Comparison of ENCODE assay signal across 8 mouse cellular contexts in genomic region chr3:34019540-34020381, GRCm38 (mm10). TPM values are rescaled to one million over a fixed set of nuclear protein-coding genes. Genes with fewer than 3 reads are reported as not detected.
DNase-seq lines count a peak whose midpoint lies in the region; ATAC-seq and TF ChIP-seq lines count a peak whose summit lies in the region.

Gene Fxr1, plus strand, starts transcription at chr3:34019943.

- TF ChIP-seq CTCF in CH12.LX (conservative IDR thresholded peaks at IDR 0.05 in 1 of 2, IDR thresholded peaks at IDR 0.05 in 1 of 2; ENCODE audit: low read depth in 2 of 2, low read length in 2 of 2) = no peak

- in situ Hi-C loops in CH12.LX (cut with MboI; ENCODE audit: low pct_ligation_motif_present, low pct_unique_long_range_greater_than_20kb, low sequenced_read_pairs) = no loop called here

- ATAC-seq in forebrain, embryonic 12.5 days (ENCODE audit: low FRiP score) = peak; percentile 97
- peak; percentile 98 for ATAC-seq in heart, embryonic 16.5 days (replicated peaks; ENCODE audit: extremely low read depth, insufficient read depth, low FRiP score)
- ATAC-seq in liver, embryonic 13.5 days (ENCODE audit: low read depth) = peak; percentile 99
- ATAC-seq in stomach, embryonic 14.5 days (ENCODE audit: insufficient number of reproducible peaks, insufficient read depth, low FRiP score, low read depth) = peak; percentile 99

- under 1% methylated on average over 80 of the region's 97 CpGs for whole genome bisulfite sequencing in forebrain, embryonic 12.5 days
- WGBS in heart, embryonic 16.5 days = under 1% methylated on average over 78 of the region's 97 CpGs
- WGBS in liver, embryonic 13.5 days (ENCODE audit: insufficient replicate concordance) = under 1% methylated on average over 85 of the region's 97 CpGs
- under 1% methylated on average over 85 of the region's 97 CpGs for WGBS in stomach, embryonic 14.5 days

- no peak for TF ChIP-seq EP300 in CH12.LX (IDR thresholded peaks at IDR 0.05; ENCODE audit: low read length)

- peak within 1 kb of the TSS; percentile 80 to 94 (median 88) for H3K4me3 ChIP-seq in CH12.LX (replicated peaks in 1 of 3; ENCODE audit: low read depth in 2 of 3, low read length in 2 of 3, poor library complexity in 1 of 3)
- H3K4me3 ChIP-seq in forebrain, embryonic 12.5 days (replicated peaks) = peak within 1 kb of the TSS; percentile 82
- peak within 1 kb of the TSS; percentile 70 for H3K4me3 ChIP-seq in heart, embryonic 16.5 days (ENCODE audit: low read length)
- peak within 1 kb of the TSS; percentile 97 for H3K4me3 ChIP-seq in liver, embryonic 13.5 days (replicated peaks)
- H3K4me3 ChIP-seq in stomach, embryonic 14.5 days (ENCODE audit: low read depth, low read length) = peak within 1 kb of the TSS; percentile 94

- peak within 1 kb of the TSS; percentile 57 for H3K27ac ChIP-seq in CH12.LX (ENCODE audit: insufficient read depth, low read depth)
- H3K27ac ChIP-seq in forebrain, embryonic 12.5 days = peak within 1 kb of the TSS; percentile 93
- peak within 1 kb of the TSS; percentile 97 for H3K27ac ChIP-seq in heart, embryonic 16.5 days (ENCODE audit: low read length)
- peak within 1 kb of the TSS; percentile 89 for H3K27ac ChIP-seq in liver, embryonic 13.5 days
- peak within 1 kb of the TSS; percentile 92 for H3K27ac ChIP-seq in stomach, embryonic 14.5 days (ENCODE audit: low read length)

- peak within 1 kb of the TSS; percentile 98 for H3K9ac ChIP-seq in CH12.LX (ENCODE audit: insufficient read depth, low read depth)
- H3K9ac ChIP-seq in forebrain, embryonic 12.5 days = peak within 1 kb of the TSS; percentile 95
- peak within 1 kb of the TSS; percentile 100 for H3K9ac ChIP-seq in heart, embryonic 16.5 days (ENCODE audit: low read length)
- peak within 1 kb of the TSS; percentile 98 for H3K9ac ChIP-seq in liver, embryonic 13.5 days
- peak within 1 kb of the TSS; percentile 97 for H3K9ac ChIP-seq in stomach, embryonic 14.5 days (replicated peaks; ENCODE audit: low read depth, low read length)

- peaks cover 4 to 33% of the 10 kb centered on the region in 2 experiments; a peak in 3 of 4 replicates for H3K4me1 ChIP-seq in CH12.LX (ENCODE audit: control insufficient read depth in 1 of 2, insufficient read depth in 2 of 2)
- H3K4me1 ChIP-seq in forebrain, embryonic 12.5 days = peaks cover 17% of the 10 kb centered on the region
- H3K4me1 ChIP-seq in heart, embryonic 16.5 days (ENCODE audit: control insufficient read depth, insufficient read depth, low read length) = peaks cover 23% of the 10 kb centered on the region
- H3K4me1 ChIP-seq in liver, embryonic 13.5 days (replicated peaks) = peaks cover 32% of the 10 kb centered on the region
- H3K4me1 ChIP-seq in stomach, embryonic 14.5 days (ENCODE audit: control insufficient read depth, insufficient read depth, low read length) = peaks cover 7% of the 10 kb centered on the region; the same call in 1 of the 2 replicates

- dilution Hi-C loops in CH12.LX (cut with MboI; ENCODE audit: extremely low pct_ligation_motif_present, extremely low pct_unique_long_range_greater_than_20kb, low sequenced_read_pairs) = no loop called here

- TF ChIP-seq RAD21 in CH12.LX (IDR thresholded peaks at IDR 0.05; ENCODE audit: low read depth, low read length) = no peak

- peak within 1 kb of the TSS; percentile 98 for H3K4me2 ChIP-seq in CH12.LX (ENCODE audit: insufficient read depth, low read depth, poor library complexity, severe bottlenecking)
- H3K4me2 ChIP-seq in forebrain, embryonic 12.5 days = peak within 1 kb of the TSS; percentile 68
- H3K4me2 ChIP-seq in heart, embryonic 16.5 days (ENCODE audit: low read depth, low read length) = peak within 1 kb of the TSS; percentile 91
- peak within 1 kb of the TSS; percentile 90 for H3K4me2 ChIP-seq in liver, embryonic 13.5 days
- peak within 1 kb of the TSS; percentile 64 for H3K4me2 ChIP-seq in stomach, embryonic 14.5 days (replicated peaks; ENCODE audit: low read depth, low read length)

- peaks cover 0 to 3% of the 10 kb centered on the region in 2 experiments for H3K36me3 ChIP-seq in CH12.LX (replicated peaks in 1 of 2; ENCODE audit: control insufficient read depth in 1 of 2, insufficient read depth in 1 of 2, low read length in 1 of 2)
- H3K36me3 ChIP-seq in forebrain, embryonic 12.5 days (replicated peaks) = no peaks in the 10 kb centered on the region
- H3K36me3 ChIP-seq in heart, embryonic 16.5 days (ENCODE audit: control insufficient read depth, insufficient read depth) = no peaks in the 10 kb centered on the region
- H3K36me3 ChIP-seq in liver, embryonic 13.5 days = no peaks in the 10 kb centered on the region
- no peaks in the 10 kb centered on the region for H3K36me3 ChIP-seq in stomach, embryonic 14.5 days (ENCODE audit: control insufficient read depth, insufficient read depth, low read length)

- H3K27me3 ChIP-seq in CH12.LX (replicated peaks) = peaks cover 4% of the 10 kb centered on the region
- no peaks in the 10 kb centered on the region; the same call in 1 of the 2 replicates for H3K27me3 ChIP-seq in forebrain, embryonic 12.5 days
- no peaks in the 10 kb centered on the region for H3K27me3 ChIP-seq in heart, embryonic 16.5 days (ENCODE audit: control insufficient read depth, insufficient read depth, low read length)
- H3K27me3 ChIP-seq in liver, embryonic 13.5 days = no peaks in the 10 kb centered on the region
- no peaks in the 10 kb centered on the region for H3K27me3 ChIP-seq in stomach, embryonic 14.5 days (ENCODE audit: control insufficient read depth, insufficient read depth, low read length)

- peaks cover 2% of the 10 kb centered on the region for H3K9me3 ChIP-seq in CH12.LX (replicated peaks; ENCODE audit: low read length)
- H3K9me3 ChIP-seq in forebrain, embryonic 12.5 days = no peaks in the 10 kb centered on the region
- no peaks in the 10 kb centered on the region; the same call in 1 of the 2 replicates for H3K9me3 ChIP-seq in heart, embryonic 16.5 days (replicated peaks; ENCODE audit: control insufficient read depth, low read length)
- H3K9me3 ChIP-seq in liver, embryonic 13.5 days (replicated peaks) = no peaks in the 10 kb centered on the region
- H3K9me3 ChIP-seq in stomach, embryonic 14.5 days (ENCODE audit: control insufficient read depth, low read depth, low read length) = no peaks in the 10 kb centered on the region

- H3K79me2 ChIP-seq in CH12.LX (replicated peaks; ENCODE audit: control insufficient read depth, extremely low read depth, insufficient read depth, poor library complexity, severe bottlenecking) = peaks cover 45% of the 10 kb centered on the region

- peak; percentile 94 for TF ChIP-seq POLR2A in CH12.LX (IDR thresholded peaks at IDR 0.05; ENCODE audit: low read depth, low read length)

- DNase-seq in CH12.LX (ENCODE audit: extremely low read depth) = peak; percentile 76
- peak; percentile 79 for DNase-seq in c-Kit-positive CD71-positive TER-119-positive erythroid progenitor cells, embryonic 14.5 days (ENCODE audit: low spot score)
- DNase-seq in kidney, postnatal 25 days = peak; percentile 93 to 95
- peak; percentile 76 for DNase-seq in liver, embryonic 13.5 days
- DNase-seq in natural killer cell, adult 2 months (ENCODE audit: low spot score in 2 of 2) = peak; percentile 66 to 73

TF ChIP-seq in CH12.LX, 34 proteins besides CTCF, POLR2A, EP300 and RAD21 (continues in another document):
- no peak for TF ChIP-seq GABPA (IDR thresholded peaks at IDR 0.05; ENCODE audit: insufficient replicate concordance, low read depth, low read length)
- no peak for TF ChIP-seq MYC (IDR thresholded peaks at IDR 0.05; ENCODE audit: low read depth, low read length)
- TF ChIP-seq BHLHE40 (IDR thresholded peaks at IDR 0.05; ENCODE audit: low read depth, low read length) = peak; percentile 37
- TF ChIP-seq MEF2A (IDR thresholded peaks at IDR 0.05; ENCODE audit: borderline replicate concordance, low read depth, low read length) = 0 out of 2 replicates have a peak, but pooled peaks have one; percentile 25
- peak; percentile 62; the same call in 1 of the 2 replicates for TF ChIP-seq ZMIZ1 (IDR thresholded peaks at IDR 0.05; ENCODE audit: low read depth, low read length)
- peak; percentile 76; the same call in 1 of the 2 replicates for TF ChIP-seq MAX (IDR thresholded peaks at IDR 0.05; ENCODE audit: low read length)
- no peak for TF ChIP-seq UBTF (IDR thresholded peaks at IDR 0.05; ENCODE audit: low read depth, low read length)
- TF ChIP-seq POLR2AphosphoS2 (IDR thresholded peaks at IDR 0.05; ENCODE audit: low read depth, low read length) = no peak
- TF ChIP-seq MAFK (IDR thresholded peaks at IDR 0.05; ENCODE audit: insufficient replicate concordance, low read length) = no peak
- peak; percentile 25; the same call in 1 of the 2 replicates for TF ChIP-seq SIN3A (IDR thresholded peaks at IDR 0.05; ENCODE audit: low read length)
- no peak for TF ChIP-seq USF2 (conservative IDR thresholded peaks at IDR 0.05; ENCODE audit: low read depth, low read length)
- TF ChIP-seq NRF1 (IDR thresholded peaks at IDR 0.05; ENCODE audit: low read depth, low read length) = 0 out of 2 replicates have a peak, but pooled peaks have one; percentile 28
- no peak for TF ChIP-seq ZKSCAN1 (IDR thresholded peaks at IDR 0.05; ENCODE audit: borderline replicate concordance, low read depth, low read length)
- peak; percentile 42; the same call in 1 of the 2 replicates for TF ChIP-seq CHD2 (IDR thresholded peaks at IDR 0.05; ENCODE audit: low read length)
- peak; percentile 56; the same call in 1 of the 2 replicates for TF ChIP-seq MXI1 (IDR thresholded peaks at IDR 0.05; ENCODE audit: low read depth, low read length)
- no peak for TF ChIP-seq JUND (conservative IDR thresholded peaks at IDR 0.05; ENCODE audit: low read depth, low read length)
- peak; percentile 92 for TF ChIP-seq TCF12 (IDR thresholded peaks at IDR 0.05; ENCODE audit: low read depth, low read length)
- no peak for TF ChIP-seq E2F4 (IDR thresholded peaks at IDR 0.05; ENCODE audit: insufficient replicate concordance, low read depth, low read length)
- peak; percentile 73 for TF ChIP-seq HCFC1 (IDR thresholded peaks at IDR 0.05; ENCODE audit: low read depth, low read length)
- peak; percentile 51; the same call in 1 of the 2 replicates for TF ChIP-seq TBP (conservative IDR thresholded peaks at IDR 0.05; ENCODE audit: low read depth, low read length)
- TF ChIP-seq ETS1 (conservative IDR thresholded peaks at IDR 0.05; ENCODE audit: low read depth, low read length) = no peak
- TF ChIP-seq PAX5 (IDR thresholded peaks at IDR 0.05; ENCODE audit: low read length) = no peak

RNA-seq across cellular contexts. Expression of gene Fxr1, which starts in this region (rescaled TPM):
- total RNA-seq in CH12.LX (2012; rRNA removed) (83.5 and 83.9 TPM in 2 replicates), CH12.LX (2014; rRNA removed) (120 and 130 TPM in 2 replicates)
- polyA plus RNA-seq in CH12.LX (2012; ENCODE audit: insufficient read length, low read depth) = 119 and 131 TPM in 2 replicates
- polyA plus RNA-seq in forebrain, embryonic 12.5 days (2016; fragmentation: Nextera tagmentation; extraction: Ambion mirVana) = 60.3 and 60.4 TPM in 2 replicates
- 67.4 and 73.1 TPM in 2 replicates for polyA plus RNA-seq in heart, embryonic 16.5 days (2015; fragmentation: Nextera tagmentation; extraction: Ambion mirVana)
- polyA plus RNA-seq in liver, embryonic 13.5 days (2015; fragmentation: Nextera tagmentation; extraction: Ambion mirVana) = 31.9 and 40.2 TPM in 2 replicates
- 59.4 and 61.8 TPM in 2 replicates for polyA plus RNA-seq in stomach, embryonic 14.5 days (2014; fragmentation: Nextera tagmentation; extraction: Ambion mirVana)

Comparison
In these comparisons a context has a peak if more than half of its experiments do, and no peak if none do; other contexts are left out.
1. Peak in every context shown above with its lines: DNase-seq, ATAC-seq, H3K4me3 ChIP-seq and H3K27ac ChIP-seq.